Mouse (Mus musculus): ENCODE measurements around the gene Gm3755. TPM values are rescaled to one million over a fixed set of nuclear protein-coding genes. Genes with fewer than 3 reads are reported as not detected.
"Not testable (repeated sequence)": the region's sequence is repeated elsewhere in the genome, so short reads cannot be mapped to it uniquely, and the experiment has no call there.

Gene Gm3755
- polyA plus RNA-seq (2014; fragmentation: Nextera tagmentation; extraction: Ambion mirVana): not detected in 2 replicates

- not testable (repeated sequence) for DNase-seq (ENCODE audit: low spot score); H3K9ac ChIP-seq (replicated peaks; ENCODE audit: low read length); H3K4me1 ChIP-seq (ENCODE audit: control insufficient read depth, insufficient read depth, low read length); H3K9me3 ChIP-seq (replicated peaks; ENCODE audit: control insufficient read depth, low read length); H3K4me2 ChIP-seq (ENCODE audit: low read depth, low read length); H3K36me3 ChIP-seq (replicated peaks; ENCODE audit: control insufficient read depth, insufficient read depth, low read depth, low read length); ATAC-seq (replicated peaks; ENCODE audit: insufficient number of reproducible peaks, low FRiP score, low TSS enrichment, low read depth); H3K27me3 ChIP-seq (ENCODE audit: control insufficient read depth, insufficient read depth, low read length); H3K27ac ChIP-seq (replicated peaks; ENCODE audit: low read depth, low read length); H3K4me3 ChIP-seq (ENCODE audit: low read depth, low read length)
- no CpG with 5 or more reads among the region's 2 CpGs for WGBS
Observed at GRCm38 (mm10) chr14:7450817-7451216, at the start of gene Gm3755. Gene Gm3755 (minus strand): TSS chr14:7450917.

GRCm38 (mm10) chr14:7488731-7489130 is 38.0 kb upstream of the Gm3755 start:
- not testable (repeated sequence) for ATAC-seq (replicated peaks; ENCODE audit: insufficient number of reproducible peaks, low FRiP score, low TSS enrichment, low read depth); H3K9ac ChIP-seq (replicated peaks; ENCODE audit: low read length)
- DNase-seq (ENCODE audit: low spot score): peak; percentile 18

GRCm38 (mm10) chr14:7483662-7484061 is 32.9 kb upstream of the Gm3755 start, which contains the start of gene Gm3752:
Gene Gm3752 (minus strand): TSS chr14:7483762.
- H3K36me3 ChIP-seq (replicated peaks; ENCODE audit: control insufficient read depth, insufficient read depth, low read depth, low read length); DNase-seq (ENCODE audit: low spot score); H3K27ac ChIP-seq (replicated peaks; ENCODE audit: low read depth, low read length); H3K27me3 ChIP-seq (ENCODE audit: control insufficient read depth, insufficient read depth, low read length); H3K9ac ChIP-seq (replicated peaks; ENCODE audit: low read length); H3K4me1 ChIP-seq (ENCODE audit: control insufficient read depth, insufficient read depth, low read length); H3K4me2 ChIP-seq (ENCODE audit: low read depth, low read length); ATAC-seq (replicated peaks; ENCODE audit: insufficient number of reproducible peaks, low FRiP score, low TSS enrichment, low read depth); H3K4me3 ChIP-seq (ENCODE audit: low read depth, low read length); H3K9me3 ChIP-seq (replicated peaks; ENCODE audit: control insufficient read depth, low read length): not testable (repeated sequence)
- 82% methylated on average over 1 of the region's 3 CpGs for WGBS

More at GRCm38 (mm10) chr14:7488731-7489130, 38.0 kb upstream of the Gm3755 start:
- not testable (repeated sequence) for H3K36me3 ChIP-seq (replicated peaks; ENCODE audit: control insufficient read depth, insufficient read depth, low read depth, low read length); H3K27me3 ChIP-seq (ENCODE audit: control insufficient read depth, insufficient read depth, low read length); H3K4me1 ChIP-seq (ENCODE audit: control insufficient read depth, insufficient read depth, low read length); H3K9me3 ChIP-seq (replicated peaks; ENCODE audit: control insufficient read depth, low read length); H3K27ac ChIP-seq (replicated peaks; ENCODE audit: low read depth, low read length)
- 0% methylated on average over 12 of the region's 18 CpGs for WGBS
- peak overlapping the region; percentile 36 for H3K4me2 ChIP-seq (ENCODE audit: low read depth, low read length)
- peak overlapping the region; percentile 26 for H3K4me3 ChIP-seq (ENCODE audit: low read depth, low read length)

GRCm38 (mm10) chr14:7422496-7422895 is 28.2 kb downstream of the Gm3755 start:
- H3K9me3 ChIP-seq (replicated peaks; ENCODE audit: control insufficient read depth, low read length): not testable (repeated sequence)
- 78% methylated on average over 2 of the region's 2 CpGs for WGBS

More at GRCm38 (mm10) chr14:7422496-7422895, 28.2 kb downstream of the Gm3755 start:
- ATAC-seq (replicated peaks; ENCODE audit: insufficient number of reproducible peaks, low FRiP score, low TSS enrichment, low read depth); H3K27ac ChIP-seq (replicated peaks; ENCODE audit: low read depth, low read length); H3K4me3 ChIP-seq (ENCODE audit: low read depth, low read length); DNase-seq (ENCODE audit: low spot score); H3K9ac ChIP-seq (replicated peaks; ENCODE audit: low read length); H3K4me2 ChIP-seq (ENCODE audit: low read depth, low read length); H3K36me3 ChIP-seq (replicated peaks; ENCODE audit: control insufficient read depth, insufficient read depth, low read depth, low read length); H3K4me1 ChIP-seq (ENCODE audit: control insufficient read depth, insufficient read depth, low read length); H3K27me3 ChIP-seq (ENCODE audit: control insufficient read depth, insufficient read depth, low read length): not testable (repeated sequence)

Other genes with a start within 250 kb of the Gm3755 start
- gene Gm3727, start 186.2 kb downstream of the Gm3755 start, polyA plus RNA-seq (2014; fragmentation: Nextera tagmentation; extraction: Ambion mirVana): not detected in 2 replicates
- gene Gm3739, start 135.9 kb downstream of the Gm3755 start, polyA plus RNA-seq (2014; fragmentation: Nextera tagmentation; extraction: Ambion mirVana): 1.1 and 1.5 TPM in 2 replicates
- not detected in 2 replicates for gene Gm5797, start 118.5 kb downstream of the Gm3755 start, polyA plus RNA-seq (2014; fragmentation: Nextera tagmentation; extraction: Ambion mirVana)
- gene Gm8374, start 85.8 kb downstream of the Gm3755 start, polyA plus RNA-seq (2014; fragmentation: Nextera tagmentation; extraction: Ambion mirVana): not detected in 2 replicates
- gene Gm3752, start 32.8 kb upstream of the Gm3755 start, polyA plus RNA-seq (2014; fragmentation: Nextera tagmentation; extraction: Ambion mirVana): 3.2 and 3.8 TPM in 2 replicates
- gene Gm3558, start 117.6 kb upstream of the Gm3755 start, polyA plus RNA-seq (2014; fragmentation: Nextera tagmentation; extraction: Ambion mirVana): 0.99 and 1.3 TPM in 2 replicates
- not detected in 2 replicates for gene Gm10338, start 144.7 kb upstream of the Gm3755 start, polyA plus RNA-seq (2014; fragmentation: Nextera tagmentation; extraction: Ambion mirVana)
- not detected in 2 replicates for gene Gm10128, start 193.1 kb upstream of the Gm3755 start, polyA plus RNA-seq (2014; fragmentation: Nextera tagmentation; extraction: Ambion mirVana)